Mouse (Mus musculus): Measurements from ENCODE around the gene Begain.
A peak's percentile ranks its signal among the peaks of the same experiment; 100 is the strongest.

Gene Begain

GRCm38 (mm10) chr12:109068167-109068653 is at the start of gene Begain:
Begain (minus strand) TSS chr12:109068217.
- no peak for DNase-seq

- DNase-seq: no peak
These were observed 47.7 kb upstream of the Begain start for GRCm38 (mm10) chr12:109115707-109116106.

GRCm38 (mm10) chr12:109115161-109115560 is 47.1 kb upstream of the Begain start:
- DNase-seq: no peak

GRCm38 (mm10) chr12:109112996-109113592 is 45.1 kb upstream of the Begain start:
- no peak for DNase-seq

GRCm38 (mm10) chr12:109112354-109112995 is 44.5 kb upstream of the Begain start:
- no peak for DNase-seq

- DNase-seq: no peak
These were observed 40.9 kb upstream of the Begain start for GRCm38 (mm10) chr12:109108911-109109310.

- DNase-seq: no peak
These were observed 32.4 kb upstream of the Begain start for GRCm38 (mm10) chr12:109100381-109100780.

GRCm38 (mm10) chr12:109090456-109091130 is 22.6 kb upstream of the Begain start:
- DNase-seq: no peak

- DNase-seq: no peak
These were observed 22.0 kb upstream of the Begain start for GRCm38 (mm10) chr12:109090041-109090440.

- DNase-seq: no peak
These were observed 18.1 kb upstream of the Begain start for GRCm38 (mm10) chr12:109086111-109086510.

GRCm38 (mm10) chr12:109085674-109086073 is 17.7 kb upstream of the Begain start:
- DNase-seq: no peak

- no peak for DNase-seq
These were observed 17.0 kb upstream of the Begain start for GRCm38 (mm10) chr12:109085046-109085445.

GRCm38 (mm10) chr12:109083476-109083875 is 15.5 kb upstream of the Begain start:
- no peak for DNase-seq

- no peak for DNase-seq
These were observed 9.0 kb upstream of the Begain start for GRCm38 (mm10) chr12:109077036-109077435.

- no peak for DNase-seq
These were observed 6.8 kb upstream of the Begain start for GRCm38 (mm10) chr12:109074777-109075285.

GRCm38 (mm10) chr12:109074106-109074505 is 6.1 kb upstream of the Begain start:
- DNase-seq: no peak

GRCm38 (mm10) chr12:109071248-109071647 is 3.2 kb upstream of the Begain start:
- DNase-seq: peak; percentile 33

- DNase-seq: no peak
These were observed 1.7 kb upstream of the Begain start for GRCm38 (mm10) chr12:109069751-109070150.

- no peak for DNase-seq
These were observed 721 bp upstream of the Begain start for GRCm38 (mm10) chr12:109068738-109069137.

GRCm38 (mm10) chr12:109067561-109068135 is 369 bp downstream of the Begain start:
- DNase-seq: no peak

GRCm38 (mm10) chr12:109058660-109059059 is 9.4 kb downstream of the Begain start:
- no peak for DNase-seq

GRCm38 (mm10) chr12:109057736-109058135 is 10.3 kb downstream of the Begain start:
- no peak for DNase-seq

- no peak for DNase-seq
These were observed 14.8 kb downstream of the Begain start for GRCm38 (mm10) chr12:109053020-109053806.

Data from kidney, adult 18-20 months (tissue).